Mouse (Mus musculus) spleen, adult 2 months (tissue): ENCODE data around the gene Dpep2nb.

Experiments used
- CTCF ChIP-seq: fragments of 200-500 bp; IDR thresholded peaks from 2 replicates; pipeline ENCODE4 v1.5.1; 2011; ENCODE audit warnings: mild to moderate bottlenecking, inconsistent platforms; ENCODE audit not compliant: insufficient read depth, insufficient read length, insufficient replicate concordance; ENCODE audit errors: extremely low read depth
- POLR2A ChIP-seq: fragments of 200-500 bp; IDR thresholded peaks from 2 replicates; pipeline ENCODE4 v1.6.1; 2011; ENCODE audit warnings: low read depth, low read length, inconsistent platforms

DNA sequence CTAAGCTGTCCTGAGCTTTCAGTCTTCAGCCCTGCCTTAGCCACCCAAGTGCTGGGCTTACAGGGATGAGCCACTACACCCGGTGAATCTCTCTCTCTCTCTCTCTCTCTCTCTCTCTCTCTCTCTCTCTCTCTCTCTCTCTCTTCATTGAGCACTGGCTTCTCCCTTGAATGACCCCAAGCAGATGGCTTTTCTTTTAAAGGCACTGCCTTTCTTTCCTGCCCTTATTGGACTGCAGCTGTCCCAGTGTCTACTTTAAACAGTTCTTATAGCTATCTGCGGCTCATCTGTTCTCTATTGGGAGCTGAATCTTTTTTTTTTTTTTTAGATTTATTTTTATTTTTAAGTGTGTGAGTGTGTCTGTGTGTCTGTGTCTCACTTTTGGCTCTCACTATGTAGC is 37.3 kb upstream of the Dpep2nb start:
- TF ChIP-seq POLR2A (no peak), CTCF (no peak)
